Mouse (Mus musculus) layer of hippocampus, adult 9-10 months (tissue): Measurements from ENCODE around the gene Pfpl.

Experiments
- DNase-seq: peaks from one replicate; pipeline ENCODE4 v3.0.0; 2022; ENCODE audit warnings: low spot score

Pfpl gene

GRCm38 (mm10) chr19:12427605-12428004 is at the start of gene Pfpl:
Gene Pfpl (plus strand): TSS chr19:12427905.
- DNase-seq = no peak

- DNase-seq = no peak
Measured at GRCm38 (mm10) chr19:12386979-12387378, 40.7 kb upstream of the Pfpl start, which contains the start of gene Olfr1440. Gene Olfr1440 (plus strand): TSS chr19:12387279.

- DNase-seq = no peak
Measured at GRCm38 (mm10) chr19:12413737-12414136, 14.0 kb upstream of the Pfpl start.

GRCm38 (mm10) chr19:12417361-12417760 is 10.3 kb upstream of the Pfpl start, which contains the start of gene Olfr1441:
Gene Olfr1441 (plus strand): TSS chr19:12417433.
- DNase-seq = no peak

- no peak for DNase-seq
Measured at GRCm38 (mm10) chr19:12418312-12418711, 9.4 kb upstream of the Pfpl start.

GRCm38 (mm10) chr19:12420555-12420954 is 7.2 kb upstream of the Pfpl start:
- no peak for DNase-seq

- no peak for DNase-seq
Measured at GRCm38 (mm10) chr19:12421680-12422079, 6.0 kb upstream of the Pfpl start.

GRCm38 (mm10) chr19:12427101-12427500 is 604 bp upstream of the Pfpl start:
- no peak for DNase-seq

GRCm38 (mm10) chr19:12433033-12433432 is 5.3 kb downstream of the Pfpl start:
- no peak for DNase-seq

GRCm38 (mm10) chr19:12435011-12435416 is 7.3 kb downstream of the Pfpl start:
- no peak for DNase-seq

- no peak for DNase-seq
Measured at GRCm38 (mm10) chr19:12435750-12436524, 8.2 kb downstream of the Pfpl start.

- no peak for DNase-seq
Measured at GRCm38 (mm10) chr19:12439581-12439980, 11.9 kb downstream of the Pfpl start.

GRCm38 (mm10) chr19:12440103-12440725 is 12.5 kb downstream of the Pfpl start:
- no peak for DNase-seq

GRCm38 (mm10) chr19:12442560-12442959 is 14.9 kb downstream of the Pfpl start:
- no peak for DNase-seq

GRCm38 (mm10) chr19:12445014-12445413 is 17.3 kb downstream of the Pfpl start:
- no peak for DNase-seq

GRCm38 (mm10) chr19:12457401-12458066 is 29.8 kb downstream of the Pfpl start:
- DNase-seq = no peak

- DNase-seq = no peak
Measured at GRCm38 (mm10) chr19:12459516-12459915, 31.8 kb downstream of the Pfpl start.

- DNase-seq = no peak
Measured at GRCm38 (mm10) chr19:12460282-12461249, 32.9 kb downstream of the Pfpl start, which contains the start of gene Mpeg1. Gene Mpeg1 (plus strand): TSS chr19:12460779.

- no peak for DNase-seq
Measured at GRCm38 (mm10) chr19:12462851-12463721, 35.4 kb downstream of the Pfpl start.

- DNase-seq = no peak
Measured at GRCm38 (mm10) chr19:12463722-12464035, 36.0 kb downstream of the Pfpl start.

GRCm38 (mm10) chr19:12464127-12464526 is 36.4 kb downstream of the Pfpl start:
- DNase-seq = no peak
